Mouse (Mus musculus) left cerebral cortex, adult 2 months (tissue): ENCODE data around the gene Thra. TPM values are rescaled to one million over a fixed set of nuclear protein-coding genes. Genes with fewer than 3 reads are reported as not detected.
A peak's percentile ranks its signal among the peaks of the same experiment; 100 is the strongest.

Experiments
- DNase-seq, 2 experiments: peaks; one replicate each; pipeline ENCODE4 v3.0.0; 2021 to 2022; ENCODE audit warnings: low spot score in 2 of 2, mixed read lengths in 1 of 2; ENCODE audit errors: extremely low spot score in 1 of 2
- H3K27ac ChIP-seq: fragments of 200-600 bp; 2 replicates; pipeline ENCODE4 v1.8.1; 2022
- H3K4me3 ChIP-seq: fragments of 200-600 bp; 2 replicates; pipeline ENCODE4 v1.8.1; 2022
- CTCF ChIP-seq: fragments of 200-600 bp; IDR thresholded peaks from 2 replicates; pipeline ENCODE4 v1.8.1; 2022; ENCODE audit warnings: antibody characterized with exemption, mild to moderate bottlenecking, moderate library complexity
- intact Hi-C: fragments of 180-260 bp; cut with DNase I; formaldehyde crosslinking; loops from one replicate; pipeline ENCODE4 v1.15.1; 2025
- total RNA-seq, 2 experiments: library from RNA; stranded (reverse); gene quantifications; 2 replicates each; pipeline ENCODE4 v1.2.3; 2021

Gene Thra
- total RNA-seq, 2 experiments from 2014 or later = 730 to 768 TPM

- Histone ChIP-seq H3K4me3 (no peak overlapping the region), H3K27ac (peak overlapping the region; percentile 83)
- no peak for TF ChIP-seq CTCF
Observed at GRCm38 (mm10) chr11:98769007-98769954, 28.8 kb downstream of the Thra start.

DNA sequence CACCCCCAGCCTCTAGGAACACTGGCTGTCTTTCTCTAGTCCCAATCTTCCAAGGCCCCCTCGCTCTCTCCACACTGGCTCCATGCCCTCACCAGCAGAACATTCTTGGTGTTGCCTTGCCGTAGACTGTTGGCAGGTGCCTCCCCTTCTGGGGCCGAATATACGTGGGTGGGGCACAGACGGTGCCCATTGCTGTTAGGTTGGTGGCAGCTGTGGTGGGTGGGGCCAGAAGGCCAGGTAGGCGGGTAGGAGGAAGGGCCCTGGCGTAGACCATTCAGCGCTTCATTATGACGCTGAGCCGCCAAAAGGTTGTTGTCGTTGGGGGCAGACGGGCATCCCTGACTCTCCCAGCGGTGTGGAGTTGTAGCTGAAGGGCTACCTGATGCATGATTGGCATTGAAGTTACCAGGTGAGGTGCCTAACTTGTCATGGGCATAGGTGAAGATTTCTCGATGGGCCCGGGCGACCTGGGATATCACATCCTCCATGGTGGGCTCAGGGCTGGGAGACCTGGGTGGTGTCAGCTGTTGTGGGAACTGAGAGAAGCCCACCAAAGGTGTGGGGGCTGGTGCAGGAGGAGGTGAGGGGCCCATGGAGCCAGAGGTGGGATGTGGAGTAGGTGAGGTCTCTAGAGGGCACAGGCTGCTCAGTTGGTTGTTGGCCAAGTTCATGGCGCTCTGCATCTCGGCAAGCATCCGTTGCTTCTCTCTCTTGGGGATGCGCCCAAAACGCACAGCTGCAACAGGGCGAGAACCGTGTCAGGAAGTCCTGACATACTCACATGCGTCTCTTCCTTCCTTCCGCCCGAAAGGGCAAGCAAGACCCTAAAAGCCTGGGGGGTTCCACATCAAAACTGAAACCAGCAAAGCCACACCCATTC is 29.9 kb downstream of the Thra start:
- peak; percentile 59 to 78 for DNase-seq
- Histone ChIP-seq H3K4me3 (peak overlapping the region; percentile 25), H3K27ac (peak overlapping the region; percentile 83)
- intact Hi-C loops = no loop called here
- TF ChIP-seq CTCF = no peak

More at GRCm38 (mm10) chr11:98769007-98769954, 28.8 kb downstream of the Thra start:
- DNase-seq = peak; percentile 19 to 31
- intact Hi-C loops = no loop called here

- Histone ChIP-seq H3K4me3 (peak overlapping the region; percentile 87), H3K27ac (peak overlapping the region; percentile 100; the same call in 1 of the 2 replicates)
- TF ChIP-seq CTCF = no peak
- peak; percentile 23 to 33 for DNase-seq
- intact Hi-C loops = no loop called here
Observed at GRCm38 (mm10) chr11:98771131-98771530, 30.7 kb downstream of the Thra start.

- no peak for TF ChIP-seq CTCF
- DNase-seq = peak in 1 of 2 experiments; percentile 30
- Histone ChIP-seq H3K27ac (peak overlapping the region; percentile 100), H3K4me3 (peak overlapping the region; percentile 87)
- intact Hi-C loops = loop anchor here (2.0 kb wide), 1 partner anchor 15 kb away; no protein-coding TSS in a partner anchor
Observed at GRCm38 (mm10) chr11:98771844-98772525, 31.5 kb downstream of the Thra start.

GRCm38 (mm10) chr11:98772667-98773171 is 32.3 kb downstream of the Thra start:
- H3K27ac ChIP-seq = peak overlapping the region; percentile 100
- H3K4me3 ChIP-seq = peak overlapping the region; percentile 87
- peak; percentile 36 to 47 for DNase-seq
- intact Hi-C loops = loop anchor here (2.0 kb wide), 1 partner anchor 14 kb away; no protein-coding TSS in a partner anchor
- TF ChIP-seq CTCF = no peak

GRCm38 (mm10) chr11:98773635-98774295 is 33.3 kb downstream of the Thra start:
- intact Hi-C loops = loop anchor here (2.0 kb wide), 1 partner anchor 13 kb away; no protein-coding TSS in a partner anchor
- Histone ChIP-seq H3K4me3 (peak overlapping the region; percentile 87), H3K27ac (peak overlapping the region; percentile 100)
- peak; percentile 98 to 99 for DNase-seq
- no peak; the same call in 1 of the 2 replicates for TF ChIP-seq CTCF

- intact Hi-C loops = loop anchor here (1.0 kb wide), 1 partner anchor 9 kb away; no protein-coding TSS in a partner anchor
- Histone ChIP-seq H3K27ac (peak within 1 kb of the TSS; percentile 100), H3K4me3 (peak within 1 kb of the TSS; percentile 87)
- DNase-seq = no peak
- no peak for TF ChIP-seq CTCF
Observed at GRCm38 (mm10) chr11:98774582-98775347, 34.3 kb downstream of the Thra start, which contains the start of gene Nr1d1. Gene Nr1d1 (minus strand): TSS chr11:98775333.

- DNase-seq = peak; percentile 100
- TF ChIP-seq CTCF = no peak
- intact Hi-C loops = loop anchor here (1.0 kb wide), 1 partner anchor 8 kb away; no protein-coding TSS in a partner anchor
- peak overlapping the region; percentile 87 for H3K4me3 ChIP-seq
- H3K27ac ChIP-seq = peak overlapping the region; percentile 100
Observed at GRCm38 (mm10) chr11:98775348-98776051, 35.1 kb downstream of the Thra start.

DNA sequence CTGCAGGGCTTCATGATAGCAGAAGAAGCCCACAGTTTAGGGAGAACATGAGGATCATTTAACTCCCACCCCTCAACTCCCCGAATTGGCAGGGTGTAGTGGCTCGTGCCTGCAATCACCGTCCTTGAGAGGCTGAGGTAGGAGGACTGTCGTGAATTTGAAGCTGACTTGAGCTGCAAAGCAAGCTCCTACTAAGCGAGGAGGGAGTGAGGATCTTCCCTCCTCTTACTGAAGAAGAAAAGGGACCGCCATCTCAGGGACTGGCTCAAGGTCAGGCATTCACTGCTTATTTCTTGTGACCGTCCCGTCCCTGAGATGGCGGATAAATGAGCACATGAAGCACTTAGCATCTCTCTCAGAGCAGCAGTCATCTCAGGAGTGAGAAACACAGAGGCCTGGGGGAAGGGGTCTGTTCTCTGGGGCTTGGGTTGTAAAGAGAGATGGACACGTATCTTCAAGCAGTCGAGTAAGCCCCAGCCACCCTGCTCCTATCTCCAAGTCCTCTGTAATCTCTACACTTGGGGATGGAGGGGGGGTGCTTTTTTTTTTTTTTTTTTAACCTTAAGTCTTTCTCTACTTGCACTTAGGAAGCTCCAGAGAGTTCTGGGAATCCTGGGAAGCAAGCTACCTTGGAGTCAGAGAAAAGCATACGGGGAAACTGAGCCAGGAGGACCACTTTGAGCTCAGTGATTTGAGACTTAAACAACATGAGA is 35.8 kb downstream of the Thra start:
- Histone ChIP-seq H3K4me3 (peak overlapping the region; percentile 87), H3K27ac (peak overlapping the region; percentile 96)
- intact Hi-C loops = no loop called here
- DNase-seq = no peak
- no peak for TF ChIP-seq CTCF
